Mouse (Mus musculus) heart, adult 2 months (tissue): Measurements from ENCODE around the gene Shisal2a. TPM values are rescaled to one million over a fixed set of nuclear protein-coding genes. Genes with fewer than 3 reads are reported as not detected.
A peak's percentile ranks its signal among the peaks of the same experiment; 100 is the strongest.
"Not testable (repeated sequence)": the region's sequence is repeated elsewhere in the genome, so short reads cannot be mapped to it uniquely, and the experiment has no call there.

Experiments
- DNase-seq, 2 experiments: peaks; one replicate each; pipeline ENCODE4 v3.0.0; 2021
- H3K27ac ChIP-seq: fragments of 200-600 bp; 2 replicates; pipeline ENCODE4 v1.8.1; 2022
- H3K27me3 ChIP-seq: fragments of 200-500 bp; 2 replicates; pipeline ENCODE4 v1.6.1; 2012; ENCODE audit warnings: mild to moderate bottlenecking, low read length, inconsistent platforms, mixed read lengths; ENCODE audit not compliant: control insufficient read depth, insufficient read depth
- H3K36me3 ChIP-seq: fragments of 200-500 bp; 2 replicates; pipeline ENCODE4 v1.6.1; 2012; ENCODE audit warnings: low read length, inconsistent platforms; ENCODE audit not compliant: control insufficient read depth, insufficient read depth
- H3K4me1 ChIP-seq: fragments of 200-500 bp; 2 replicates; pipeline ENCODE4 v1.6.1; 2011; ENCODE audit warnings: low read length; ENCODE audit not compliant: control insufficient read depth, insufficient read depth
- H3K4me3 ChIP-seq: fragments of 200-600 bp; 2 replicates; pipeline ENCODE4 v1.8.1; 2022
- H3K79me2 ChIP-seq: fragments of 200-500 bp; replicated peaks from 2 replicates; pipeline ENCODE4 v1.6.1; 2012; ENCODE audit warnings: mild to moderate bottlenecking, inconsistent platforms, low read length, moderate library complexity, mixed read lengths; ENCODE audit not compliant: control insufficient read depth, insufficient read depth
- H3K9ac ChIP-seq: fragments of 200-500 bp; 2 replicates; pipeline ENCODE4 v1.6.1; 2012; ENCODE audit warnings: low read depth, mild to moderate bottlenecking, control low read depth, inconsistent platforms, low read length, mixed read lengths
- CTCF ChIP-seq: fragments of 200-600 bp; IDR thresholded peaks from 2 replicates; pipeline ENCODE4 v1.8.1; 2022; ENCODE audit warnings: antibody characterized with exemption, mild to moderate bottlenecking, moderate library complexity
- EP300 ChIP-seq: fragments of 200-500 bp; IDR thresholded peaks from 2 replicates; pipeline ENCODE4 v1.6.1; 2011; ENCODE audit warnings: low read depth, low read length, control low read depth; ENCODE audit not compliant: insufficient read depth
- POLR2A ChIP-seq: fragments of 200-500 bp; IDR thresholded peaks from 2 replicates; pipeline ENCODE4 v1.6.1; 2011; ENCODE audit warnings: mild to moderate bottlenecking, low read depth, low read length, control low read depth; ENCODE audit not compliant: insufficient read depth
- WGBS: fragments of 180-500 bp; shearing (Covaris S2); methylation state at CpG from one replicate; pipeline ENCODE4 v1.1.7; 2018; 5-methylcytosine and 5-hydroxymethylcytosine counted together
- intact Hi-C: fragments of 180-260 bp; cut with DNase I; formaldehyde crosslinking; loops from one replicate; pipeline ENCODE4 v1.15.1; 2025
- polyA plus RNA-seq: library from polyadenylated mRNA; depleted of rRNA; stranded (reverse); fragments of >200 nt; gene quantifications from 2 replicates; pipeline ENCODE4 v1.2.3, GENCODE M21; 2012
- total RNA-seq, 2 experiments: library from RNA; stranded (reverse); gene quantifications; 2 replicates each; pipeline ENCODE4 v1.2.3; 2021

The Shisal2a gene
- total and polyA plus RNA-seq, 3 experiments = not detected

- 12% methylated on average over 28 of the region's 28 CpGs for WGBS
- H3K9ac ChIP-seq = peak overlapping the region; percentile 8; the same call in 1 of the 2 replicates
- H3K79me2 ChIP-seq = no peaks in the 10 kb centered on the region
- H3K27ac ChIP-seq = peak overlapping the region; percentile 57
- peak; percentile 53 to 60 for DNase-seq
- H3K4me3 ChIP-seq = peak overlapping the region; percentile 35
- H3K4me1 ChIP-seq = peaks cover 7% of the 10 kb centered on the region
- no peaks in the 10 kb centered on the region for H3K27me3 ChIP-seq
- H3K36me3 ChIP-seq = peaks cover 2% of the 10 kb centered on the region; the same call in 1 of the 2 replicates
- no peak for TF ChIP-seq POLR2A
- no peak for TF ChIP-seq CTCF
- intact Hi-C loops = no loop called here
Measured at GRCm38 (mm10) chr4:108360136-108361055, 22.8 kb downstream of the Shisal2a start.

GRCm38 (mm10) chr4:108358498-108358897 is 24.7 kb downstream of the Shisal2a start:
- DNase-seq = no peak
- WGBS = 75% methylated on average over 4 of the region's 4 CpGs
- Histone ChIP-seq H3K36me3 (peaks cover 2% of the 10 kb centered on the region; the same call in 1 of the 2 replicates), H3K9ac (no peak overlapping the region), H3K27ac (no peak overlapping the region), H3K79me2 (no peaks in the 10 kb centered on the region), H3K4me3 (no peak overlapping the region), H3K27me3 (no peaks in the 10 kb centered on the region), H3K4me1 (peaks cover 7% of the 10 kb centered on the region)
- intact Hi-C loops = no loop called here
- TF ChIP-seq CTCF (no peak), EP300 (no peak), POLR2A (no peak)

- Histone ChIP-seq H3K9ac (no peak overlapping the region), H3K27ac (no peak overlapping the region), H3K36me3 (peaks cover 2% of the 10 kb centered on the region; the same call in 1 of the 2 replicates), H3K4me3 (no peak overlapping the region), H3K27me3 (no peaks in the 10 kb centered on the region), H3K4me1 (peaks cover 7% of the 10 kb centered on the region), H3K79me2 (no peaks in the 10 kb centered on the region)
- intact Hi-C loops = no loop called here
- TF ChIP-seq CTCF (no peak), EP300 (no peak), POLR2A (no peak)
- 93% methylated on average over 8 of the region's 8 CpGs for WGBS
- DNase-seq = no peak
Measured at GRCm38 (mm10) chr4:108357458-108357857, 25.7 kb downstream of the Shisal2a start.

GRCm38 (mm10) chr4:108353591-108353990 is 29.6 kb downstream of the Shisal2a start:
- H3K27ac ChIP-seq, intact Hi-C loops, H3K79me2 ChIP-seq: not testable (repeated sequence)

GRCm38 (mm10) chr4:108350819-108351218 is 32.3 kb downstream of the Shisal2a start:
- Histone ChIP-seq H3K27ac (peak overlapping the region; percentile 58), H3K36me3 (peaks cover 5% of the 10 kb centered on the region; the same call in 1 of the 2 replicates), H3K27me3 (no peaks in the 10 kb centered on the region), H3K4me3 (no peak overlapping the region), H3K4me1 (peaks cover 23% of the 10 kb centered on the region), H3K9ac (0 out of 2 replicates have a peak overlapping the region, but pooled peaks have one; percentile 38), H3K79me2 (no peaks in the 10 kb centered on the region)
- WGBS = 5% methylated on average over 8 of the region's 8 CpGs
- intact Hi-C loops = loop anchor here (2.0 kb wide), 1 partner anchor 36 kb away; no protein-coding TSS in a partner anchor
- DNase-seq = peak; percentile 53 to 60
- TF ChIP-seq CTCF (no peak), EP300 (no peak), POLR2A (no peak)

More at GRCm38 (mm10) chr4:108353591-108353990, 29.6 kb downstream of the Shisal2a start:
- DNase-seq, H3K9ac ChIP-seq, H3K36me3 ChIP-seq, H3K27me3 ChIP-seq, H3K4me3 ChIP-seq: not testable (repeated sequence)
- H3K4me1 ChIP-seq = peaks cover 10% of the 10 kb centered on the region
